Mouse (Mus musculus) olfactory bulb, adult 2 months (tissue): ENCODE measurements around the gene Znfx1.

Experiments used
- CTCF ChIP-seq: fragments of 200-500 bp; IDR thresholded peaks from 2 replicates; pipeline ENCODE4 v1.5.1; 2012; ENCODE audit warnings: low read depth, mild to moderate bottlenecking, low read length, moderate library complexity; ENCODE audit not compliant: insufficient read depth
- POLR2A ChIP-seq: fragments of 200-500 bp; IDR thresholded peaks from 2 replicates; pipeline ENCODE4 v1.6.1; 2012; ENCODE audit warnings: mild to moderate bottlenecking, low read depth, low read length, moderate library complexity; ENCODE audit not compliant: insufficient read depth

DNA sequence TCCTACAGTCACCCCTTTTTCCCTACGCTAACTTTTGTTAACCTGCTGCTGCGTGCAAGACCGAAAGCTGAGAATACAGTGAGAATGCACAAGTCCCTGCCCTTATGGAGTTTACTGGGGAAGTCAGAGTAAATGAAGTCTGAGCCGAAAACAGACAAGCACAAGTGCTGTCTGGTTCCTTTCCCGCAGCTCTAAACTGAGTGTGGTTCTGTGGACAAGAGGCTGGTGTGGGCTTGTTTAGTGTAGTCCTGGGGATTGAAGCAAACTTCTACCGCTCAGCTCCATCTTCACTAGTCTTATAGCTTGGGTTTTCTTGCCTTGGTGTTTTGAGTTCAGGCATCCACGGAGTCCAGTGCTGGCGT, 66.3 kb downstream of the Znfx1 start:
- TF ChIP-seq POLR2A: no peak
- no peak for TF ChIP-seq CTCF
